Mouse (Mus musculus) intestine, postnatal 0 days (tissue): Measurements from ENCODE around the gene Ap1s1. TPM values are rescaled to one million over a fixed set of nuclear protein-coding genes. Genes with fewer than 3 reads are reported as not detected.
A peak's percentile ranks its signal among the peaks of the same experiment; 100 is the strongest.

Experiments
- ATAC-seq: fragments of 200-750 bp; cut with Nextera tagmentation; 2 replicates; pipeline ENCODE4 v1.8.0; 2017; ENCODE audit warnings: mild to moderate bottlenecking, moderate TSS enrichment, moderate library complexity
- H3K27ac ChIP-seq: fragments of 300-500 bp; sonication (generic); 2 replicates; pipeline ENCODE4 v1.5.1; 2014; ENCODE audit warnings: mild to moderate bottlenecking, low read depth, low read length, moderate library complexity
- H3K27me3 ChIP-seq: fragments of 300-500 bp; sonication (generic); replicated peaks from 2 replicates; pipeline ENCODE4 v1.6.1; 2014; ENCODE audit warnings: low read length, mixed read lengths; ENCODE audit not compliant: control insufficient read depth, insufficient read depth
- H3K36me3 ChIP-seq: fragments of 300-500 bp; sonication (generic); 2 replicates; pipeline ENCODE4 v1.6.1; 2014; ENCODE audit warnings: mild to moderate bottlenecking, moderate library complexity; ENCODE audit not compliant: control insufficient read depth, insufficient read depth
- H3K4me1 ChIP-seq: fragments of 300-500 bp; sonication (generic); replicated peaks from 2 replicates; pipeline ENCODE4 v1.6.1; 2014; ENCODE audit warnings: antibody characterized with exemption, low read length, mixed read lengths; ENCODE audit not compliant: control insufficient read depth, insufficient read depth
- H3K4me2 ChIP-seq: fragments of 300-500 bp; sonication (generic); replicated peaks from 2 replicates; pipeline ENCODE4 v1.6.1; 2014; ENCODE audit warnings: low read depth, mild to moderate bottlenecking, moderate library complexity
- H3K4me3 ChIP-seq: fragments of 300-500 bp; sonication (generic); 2 replicates; pipeline ENCODE4 v1.5.1; 2014; ENCODE audit warnings: low read depth, low read length
- H3K9ac ChIP-seq: fragments of 300-500 bp; sonication (generic); 2 replicates; pipeline ENCODE4 v1.6.1; 2014; ENCODE audit warnings: mild to moderate bottlenecking, low read depth, low read length
- H3K9me3 ChIP-seq: fragments of 300-500 bp; sonication (generic); 2 replicates; pipeline ENCODE4 v1.6.1; 2016; ENCODE audit warnings: mixed run types; ENCODE audit not compliant: control insufficient read depth
- CTCF ChIP-seq: sonication (generic); IDR thresholded peaks from 2 replicates; pipeline ENCODE4 v1.5.1; 2016; ENCODE audit warnings: low read depth, mild to moderate bottlenecking, control low read depth, antibody characterized with exemption, moderate library complexity
- WGBS: fragments of 180-500 bp; shearing (Covaris S2); extraction: QIAGEN DNeasy Blood & Tissue Kit; methylation state at CpG from one replicate; pipeline ENCODE4 v1.1.7; 2014; 5-methylcytosine and 5-hydroxymethylcytosine counted together
- polyA plus RNA-seq: library from polyadenylated mRNA; unstranded; fragments of >200 nt; fragmentation: Nextera tagmentation; extraction: Ambion mirVana; gene quantifications from 2 replicates; pipeline ENCODE4 v1.2.1, GENCODE M21; 2015

The Ap1s1 gene
- polyA plus RNA-seq, 1 experiment from 2014 or later: 232 TPM

- 0 out of 2 replicates have a peak, but pooled peaks cover 7% of the 10 kb centered on the region for H3K4me1 ChIP-seq
- H3K9ac ChIP-seq: no peak overlapping the region
- no peak overlapping the region for H3K4me3 ChIP-seq
- no peaks in the 10 kb centered on the region for H3K9me3 ChIP-seq
- no peaks in the 10 kb centered on the region for H3K36me3 ChIP-seq
- no peak overlapping the region for H3K4me2 ChIP-seq
- H3K27ac ChIP-seq: no peak overlapping the region
- ATAC-seq: no peak
- no peak for TF ChIP-seq CTCF
- 0 out of 2 replicates have a peak, but pooled peaks cover 3% of the 10 kb centered on the region for H3K27me3 ChIP-seq
- 90% methylated on average over 19 of the region's 19 CpGs for WGBS
Observed at GRCm38 (mm10) chr5:137070881-137071605, 25.1 kb upstream of the Ap1s1 start.

- Histone ChIP-seq H3K4me3 (no peak overlapping the region), H3K36me3 (no peaks in the 10 kb centered on the region), H3K9me3 (no peaks in the 10 kb centered on the region), H3K27me3 (0 out of 2 replicates have a peak, but pooled peaks cover 3% of the 10 kb centered on the region), H3K4me2 (no peak overlapping the region), H3K27ac (no peak overlapping the region), H3K4me1 (0 out of 2 replicates have a peak, but pooled peaks cover 7% of the 10 kb centered on the region), H3K9ac (no peak overlapping the region)
- no peak for TF ChIP-seq CTCF
- no peak for ATAC-seq
- 74% methylated on average over 4 of the region's 4 CpGs for WGBS
Observed at GRCm38 (mm10) chr5:137068711-137069110, 22.8 kb upstream of the Ap1s1 start.

- no peak overlapping the region for H3K4me3 ChIP-seq
- no peaks in the 10 kb centered on the region for H3K9me3 ChIP-seq
- no peak for ATAC-seq
- TF ChIP-seq CTCF: no peak
- no peak overlapping the region for H3K27ac ChIP-seq
- H3K9ac ChIP-seq: no peak overlapping the region
- WGBS: 72% methylated on average over 8 of the region's 8 CpGs
- H3K4me1 ChIP-seq: no peaks in the 10 kb centered on the region
- no peaks in the 10 kb centered on the region for H3K36me3 ChIP-seq
- 0 out of 2 replicates have a peak, but pooled peaks cover under 1% of the 10 kb centered on the region for H3K27me3 ChIP-seq
- no peak overlapping the region for H3K4me2 ChIP-seq
Observed at GRCm38 (mm10) chr5:137065923-137066322, 20.0 kb upstream of the Ap1s1 start.

DNA sequence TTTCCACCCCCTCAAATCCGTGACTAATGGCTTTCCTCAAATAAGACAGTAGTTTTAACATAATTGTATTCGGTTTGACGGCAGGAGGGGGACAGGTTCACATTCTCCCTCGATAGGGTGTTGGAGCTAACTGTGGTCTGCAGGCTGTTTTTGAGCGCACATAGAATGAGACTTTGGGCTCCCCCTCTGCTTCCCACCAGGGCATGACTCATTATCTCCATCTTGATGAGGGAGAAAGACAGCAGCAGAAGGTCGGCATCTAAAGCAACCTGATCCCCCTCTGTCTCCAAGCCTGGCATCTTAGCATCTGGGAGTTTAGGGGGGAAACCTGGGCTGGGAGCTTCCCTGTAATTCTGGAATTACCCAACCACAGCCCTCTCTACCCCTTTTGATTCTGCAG lies 19.5 kb upstream of the Ap1s1 start:
- Histone ChIP-seq H3K9ac (no peak overlapping the region), H3K27me3 (no peaks in the 10 kb centered on the region), H3K27ac (no peak overlapping the region), H3K4me2 (no peak overlapping the region), H3K36me3 (no peaks in the 10 kb centered on the region), H3K4me1 (no peaks in the 10 kb centered on the region), H3K9me3 (no peaks in the 10 kb centered on the region), H3K4me3 (no peak overlapping the region)
- no peak for ATAC-seq
- 65% methylated on average over 6 of the region's 6 CpGs for WGBS
- TF ChIP-seq CTCF: no peak

DNA sequence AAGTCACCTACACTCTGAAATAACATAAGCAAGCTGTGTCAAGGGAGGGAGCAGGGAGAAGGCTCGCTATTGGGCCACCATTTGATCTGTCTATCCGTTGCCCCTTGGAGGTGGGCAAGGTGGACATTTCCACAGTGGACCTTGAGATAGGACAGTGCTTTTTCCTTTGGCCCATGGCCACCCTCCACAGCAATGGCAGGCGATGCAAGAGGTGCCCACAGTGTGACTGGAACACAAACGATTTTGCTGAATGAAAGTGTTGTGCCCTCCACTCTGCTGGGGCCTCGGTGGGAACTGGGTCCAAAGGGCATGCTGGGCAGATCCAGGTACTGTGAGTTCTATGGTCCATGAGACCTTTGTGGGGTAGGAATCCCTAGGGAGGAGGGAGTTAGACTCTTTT lies 16.7 kb upstream of the Ap1s1 start:
- Histone ChIP-seq H3K4me1 (no peaks in the 10 kb centered on the region), H3K36me3 (no peaks in the 10 kb centered on the region), H3K27ac (no peak overlapping the region), H3K4me3 (no peak overlapping the region), H3K9ac (no peak overlapping the region), H3K9me3 (no peaks in the 10 kb centered on the region), H3K27me3 (no peaks in the 10 kb centered on the region), H3K4me2 (no peak overlapping the region)
- no peak for TF ChIP-seq CTCF
- ATAC-seq: no peak
- 63% methylated on average over 5 of the region's 5 CpGs for WGBS

GRCm38 (mm10) chr5:137061809-137062481 lies 16.0 kb upstream of the Ap1s1 start:
- H3K4me2 ChIP-seq: no peak overlapping the region
- no peaks in the 10 kb centered on the region for H3K36me3 ChIP-seq
- no peak overlapping the region for H3K4me3 ChIP-seq
- peak; percentile 22; the same call in 1 of the 2 replicates for ATAC-seq
- TF ChIP-seq CTCF: peak; percentile 62
- H3K27ac ChIP-seq: no peak overlapping the region
- H3K27me3 ChIP-seq: no peaks in the 10 kb centered on the region
- no peaks in the 10 kb centered on the region for H3K4me1 ChIP-seq
- no peak overlapping the region for H3K9ac ChIP-seq
- WGBS: 17% methylated on average over 11 of the region's 12 CpGs
- H3K9me3 ChIP-seq: no peaks in the 10 kb centered on the region
